Mouse (Mus musculus): ENCODE results near the gene Olfr352.

- TF ChIP-seq ZNF384 (IDR thresholded peaks at IDR 0.05; ENCODE audit: low read depth, low read length) (no peak), CHD2 (IDR thresholded peaks at IDR 0.05; ENCODE audit: low read depth, low read length) (no peak), MAFK (IDR thresholded peaks at IDR 0.05; ENCODE audit: insufficient read depth, low read depth, low read length) (no peak)
Measured at GRCm38 (mm10) chr2:36862560-36862959, 5.7 kb upstream of the Olfr352 start, which contains the start of gene Olfr351.
